Mouse (Mus musculus) CH12.LX (cell line): ENCODE data around the gene Dnase2a. TPM values are rescaled to one million over a fixed set of nuclear protein-coding genes. Genes with fewer than 3 reads are reported as not detected.

Source experiments
- DNase-seq: peaks from one replicate; pipeline ENCODE4 v3.0.0-alpha.2; 2013; ENCODE audit errors: extremely low read depth
- H3K27ac ChIP-seq: 2 replicates; pipeline ENCODE4 v1.5.1; 2012; ENCODE audit warnings: low read depth, mild to moderate bottlenecking, control low read depth, moderate library complexity; ENCODE audit not compliant: insufficient read depth
- H3K27me3 ChIP-seq: replicated peaks from 2 replicates; pipeline ENCODE3; 2012; ENCODE audit warnings: inconsistent platforms
- H3K36me3 ChIP-seq, 2 experiments: replicated peaks in 1 of 2; 2 replicates each; pipeline versions ENCODE3 to v1.6.1; 2012; ENCODE audit warnings: inconsistent platforms in 1 of 2, low read length in 1 of 2, mild to moderate bottlenecking in 1 of 2, mixed read lengths in 1 of 2, moderate library complexity in 1 of 2; ENCODE audit not compliant: control insufficient read depth in 1 of 2, insufficient read depth in 1 of 2
- H3K4me1 ChIP-seq, 2 experiments: 2 replicates each; pipeline ENCODE4 v1.6.1; 2012; ENCODE audit warnings: inconsistent platforms in 1 of 2, moderate library complexity in 1 of 2; ENCODE audit not compliant: insufficient read depth in 2 of 2, control insufficient read depth in 1 of 2
- H3K4me2 ChIP-seq: 2 replicates; pipeline ENCODE4 v1.6.1; 2012; ENCODE audit warnings: low read depth, mild to moderate bottlenecking, control low read depth; ENCODE audit not compliant: poor library complexity, insufficient read depth, severe bottlenecking
- H3K4me3 ChIP-seq, 3 experiments: fragments of 150-350 bp in 1 of 3; sonication (generic) in 1 of 3; replicated peaks in 1 of 3; 2 replicates each; pipeline versions ENCODE3 to v1.5.1; 2011 to 2012; ENCODE audit warnings: low read depth in 2 of 3, low read length in 2 of 3, mild to moderate bottlenecking in 2 of 3, moderate library complexity in 2 of 3, control low read depth in 1 of 3, improper control_type of control experiment in 1 of 3, inconsistent platforms in 1 of 3, mixed read lengths in 1 of 3; ENCODE audit not compliant: poor library complexity in 1 of 3
- H3K79me2 ChIP-seq: replicated peaks from 2 replicates; pipeline ENCODE4 v1.6.1; 2012; ENCODE audit warnings: mild to moderate bottlenecking, moderate library complexity; ENCODE audit not compliant: control insufficient read depth, poor library complexity, insufficient read depth, severe bottlenecking; ENCODE audit errors: extremely low read depth
- H3K9ac ChIP-seq: 2 replicates; pipeline ENCODE4 v1.6.1; 2012; ENCODE audit warnings: low read depth, mild to moderate bottlenecking, control low read depth, moderate library complexity; ENCODE audit not compliant: insufficient read depth
- H3K9me3 ChIP-seq: replicated peaks from 2 replicates; pipeline ENCODE3; 2012; ENCODE audit warnings: low read length, inconsistent platforms, mixed read lengths
- BHLHE40 ChIP-seq: IDR thresholded peaks from 2 replicates; pipeline ENCODE4 v1.6.1; 2011; ENCODE audit warnings: mild to moderate bottlenecking, low read depth, low read length, improper control_type of control experiment
- CHD2 ChIP-seq: IDR thresholded peaks from 2 replicates; pipeline ENCODE4 v1.6.1; 2011; ENCODE audit warnings: low read length, improper control_type of control experiment
- CTCF ChIP-seq, 2 experiments: IDR thresholded peaks in 1 of 2; conservative IDR thresholded peaks in 1 of 2; 2 replicates each; pipeline ENCODE4 v1.5.1; 2011 to 2012; ENCODE audit warnings: low read depth in 2 of 2, low read length in 2 of 2, improper control_type of control experiment in 1 of 2, inconsistent platforms in 1 of 2, mild to moderate bottlenecking in 1 of 2, moderate library complexity in 1 of 2
- ELF1 ChIP-seq: IDR thresholded peaks from 2 replicates; pipeline ENCODE4 v1.6.1; 2014; ENCODE audit warnings: low read depth, mild to moderate bottlenecking, inconsistent platforms, low read length, improper control_type of control experiment
- EP300 ChIP-seq: IDR thresholded peaks from 2 replicates; pipeline ENCODE4 v1.6.1; 2011; ENCODE audit warnings: low read length, improper control_type of control experiment
- ETS1 ChIP-seq: conservative IDR thresholded peaks from 2 replicates; pipeline ENCODE4 v1.6.1; 2012; ENCODE audit warnings: low read depth, mild to moderate bottlenecking, inconsistent platforms, low read length, improper control_type of control experiment, moderate library complexity
- GABPA ChIP-seq: IDR thresholded peaks from 2 replicates; pipeline ENCODE4 v1.6.1; 2012; ENCODE audit warnings: low read depth, low read length, improper control_type of control experiment, inconsistent platforms; ENCODE audit not compliant: insufficient replicate concordance
- HCFC1 ChIP-seq: IDR thresholded peaks from 2 replicates; pipeline ENCODE4 v1.6.1; 2012; ENCODE audit warnings: low read depth, mild to moderate bottlenecking, inconsistent platforms, low read length, improper control_type of control experiment
- JUN ChIP-seq: IDR thresholded peaks from 2 replicates; pipeline ENCODE4 v1.6.1; 2011; ENCODE audit warnings: low read depth, mild to moderate bottlenecking, low read length, improper control_type of control experiment, moderate library complexity; ENCODE audit not compliant: insufficient read depth
- JUND ChIP-seq: conservative IDR thresholded peaks from 2 replicates; pipeline ENCODE4 v1.6.1; 2011; ENCODE audit warnings: low read depth, low read length, improper control_type of control experiment
- MXI1 ChIP-seq: IDR thresholded peaks from 2 replicates; pipeline ENCODE4 v1.6.1; 2011; ENCODE audit warnings: mild to moderate bottlenecking, low read depth, low read length, improper control_type of control experiment
- NRF1 ChIP-seq: IDR thresholded peaks from 2 replicates; pipeline ENCODE4 v1.6.1; 2014; ENCODE audit warnings: low read depth, mild to moderate bottlenecking, inconsistent platforms, low read length, improper control_type of control experiment, moderate library complexity
- POLR2AphosphoS2 ChIP-seq: IDR thresholded peaks from 2 replicates; pipeline ENCODE4 v1.6.1; 2011; ENCODE audit warnings: low read depth, low read length, improper control_type of control experiment
- SMC3 ChIP-seq: IDR thresholded peaks from 2 replicates; pipeline ENCODE4 v1.6.1; 2011; ENCODE audit warnings: low read depth, low read length, improper control_type of control experiment
- UBTF ChIP-seq: IDR thresholded peaks from 2 replicates; pipeline ENCODE4 v1.6.1; 2012; ENCODE audit warnings: low read depth, mild to moderate bottlenecking, inconsistent platforms, low read length, improper control_type of control experiment, moderate library complexity
- ZMIZ1 ChIP-seq: IDR thresholded peaks from 2 replicates; pipeline ENCODE4 v1.6.1; 2012; ENCODE audit warnings: low read depth, mild to moderate bottlenecking, inconsistent platforms, low read length, improper control_type of control experiment
- ZNF384 ChIP-seq: IDR thresholded peaks from 2 replicates; pipeline ENCODE4 v1.6.1; 2012; ENCODE audit warnings: low read depth, low read length, improper control_type of control experiment, inconsistent platforms
- dilution Hi-C: fragments of 300-500 bp; cut with MboI; formaldehyde crosslinking; loops from 2 replicates; pipeline ENCODE4 v1.14.3; 2020; ENCODE audit warnings: low sequenced_read_pairs; ENCODE audit not compliant: extremely low pct_unique_long_range_greater_than_20kb, extremely low pct_ligation_motif_present
- in situ Hi-C: fragments of 300-500 bp; cut with MboI; formaldehyde crosslinking; loops from 3 replicates; pipeline ENCODE4 v1.14.3; 2019; ENCODE audit warnings: low sequenced_read_pairs, low pct_ligation_motif_present, low pct_unique_long_range_greater_than_20kb, mixed read lengths
- polyA plus RNA-seq: library from polyadenylated mRNA; unstranded; fragments of >175 nt; gene quantifications from 2 replicates; pipeline ENCODE4 v1.2.1, GENCODE M21; 2012; ENCODE audit warnings: low read depth; ENCODE audit not compliant: insufficient read length
- total RNA-seq, 2 experiments: library from RNA; depleted of rRNA; stranded (reverse); fragments of 300-350 nt in 1 of 2; fragments of >200 nt in 1 of 2; gene quantifications; 2 replicates each; pipeline ENCODE4 v1.2.3; 2012 to 2014

Gene Dnase2a
- total and polyA plus RNA-seq, 3 experiments = 12.8 to 25.4 (median 15.0) TPM

- H3K79me2 ChIP-seq = no peaks in the 10 kb centered on the region
- H3K4me3 ChIP-seq = peak within 1 kb of the TSS in 1 of 3 experiments; percentile 36
- H3K4me2 ChIP-seq = peak within 1 kb of the TSS; percentile 90
- H3K9me3 ChIP-seq = no peaks in the 10 kb centered on the region
- dilution Hi-C loops = no loop called here
- H3K9ac ChIP-seq = no peak within 1 kb of the TSS
- DNase-seq = peak; percentile 29
- H3K27me3 ChIP-seq = peaks cover 81% of the 10 kb centered on the region
- in situ Hi-C loops = no loop called here
- H3K36me3 ChIP-seq = no peaks in the 10 kb centered on the region
- H3K27ac ChIP-seq = no peak within 1 kb of the TSS
- peaks cover 21 to 22% of the 10 kb centered on the region in 2 experiments for H3K4me1 ChIP-seq
- TF ChIP-seq CHD2 (peak; percentile 73; the same call in 1 of the 2 replicates), ELF1 (no peak), UBTF (0 out of 2 replicates have a peak, but pooled peaks have one; percentile 43), CTCF (conservative IDR thresholded peaks at IDR 0.05 in 1 of 2, IDR thresholded peaks at IDR 0.05 in 1 of 2; ENCODE audit: low read depth in 2 of 2, low read length in 2 of 2) (peak in 1 of 2 experiments; percentile 67; a peak in 2 of 4 replicates), ZMIZ1 (no peak), ETS1 (no peak), BHLHE40 (peak; percentile 45), SMC3 (peak; percentile 31; the same call in 1 of the 2 replicates)
Measured at GRCm38 (mm10) chr8:84936962-84937546, 28.7 kb downstream of the Dnase2a start, which contains the start of gene Mast1. Gene Mast1 (minus strand): TSS chr8:84937359.

- dilution Hi-C loops = no loop called here
Measured at GRCm38 (mm10) chr8:84937620-84938485, 29.5 kb downstream of the Dnase2a start.

GRCm38 (mm10) chr8:84943699-84944098 is 35.3 kb downstream of the Dnase2a start:
- H3K79me2 ChIP-seq = no peaks in the 10 kb centered on the region
- H3K36me3 ChIP-seq = no peaks in the 10 kb centered on the region
- H3K9ac ChIP-seq = no peak overlapping the region
- H3K27me3 ChIP-seq = peaks cover 69% of the 10 kb centered on the region
- H3K9me3 ChIP-seq = peaks cover 2% of the 10 kb centered on the region
- dilution Hi-C loops = no loop called here
- no peak for TF ChIP-seq SMC3
- TF ChIP-seq BHLHE40 = no peak
- no peak for TF ChIP-seq NRF1
- no peak for TF ChIP-seq GABPA
- TF ChIP-seq POLR2AphosphoS2 = no peak
- no peak for TF ChIP-seq EP300
- no peak for TF ChIP-seq HCFC1
- TF ChIP-seq, all 38 proteins: peak for 0
- in situ Hi-C loops = no loop called here
- no peak overlapping the region for H3K4me3 ChIP-seq
- H3K27ac ChIP-seq = no peak overlapping the region
- no peak for DNase-seq
- peaks cover 0 to 7% of the 10 kb centered on the region in 2 experiments; a peak in 2 of 4 replicates for H3K4me1 ChIP-seq
- no peak overlapping the region for H3K4me2 ChIP-seq

More at GRCm38 (mm10) chr8:84937620-84938485, 29.5 kb downstream of the Dnase2a start:
- H3K9me3 ChIP-seq = no peaks in the 10 kb centered on the region
- in situ Hi-C loops = no loop called here
- H3K27ac ChIP-seq = no peak overlapping the region
- no peaks in the 10 kb centered on the region for H3K36me3 ChIP-seq
- H3K9ac ChIP-seq = no peak overlapping the region
- peaks cover 21 to 22% of the 10 kb centered on the region in 2 experiments for H3K4me1 ChIP-seq
- H3K4me2 ChIP-seq = peak overlapping the region; percentile 90
- H3K79me2 ChIP-seq = no peaks in the 10 kb centered on the region
- no peak overlapping the region for H3K4me3 ChIP-seq
- peaks cover 78% of the 10 kb centered on the region for H3K27me3 ChIP-seq
- no peak for DNase-seq
- no peak for TF ChIP-seq JUND
- TF ChIP-seq JUN = no peak
- TF ChIP-seq MXI1 = no peak
- peak; percentile 75 for TF ChIP-seq ZNF384
- TF ChIP-seq, all 38 proteins: peak for 1
